Mouse (Mus musculus) CD8-positive naive resting alpha-beta T cell, adult 57 days (primary cell): ENCODE data around the gene Vmn1r201. TPM values are rescaled to one million over a fixed set of nuclear protein-coding genes. Genes with fewer than 3 reads are reported as not detected.

ENCODE experiments used
- total RNA-seq: library from RNA; stranded (reverse); gene quantifications from one replicate; pipeline ENCODE4 v1.2.4, GENCODE M21; 2023

Vmn1r201 gene
- not detected for total RNA-seq

GRCm38 (mm10) chr13:22471623-22472022 is at the start of gene Vmn1r201:
Gene Vmn1r201, plus strand, starts transcription at chr13:22471923.

GRCm38 (mm10) chr13:22505281-22505680 is 33.6 kb downstream of the Vmn1r201 start, which contains the start of gene Vmn1r202:
Gene Vmn1r202, minus strand, starts transcription at chr13:22505381.

GRCm38 (mm10) chr13:22517814-22518213 is 46.1 kb downstream of the Vmn1r201 start, which contains the start of gene Vmn1r203:
Gene Vmn1r203, plus strand, starts transcription at chr13:22518114.

Other genes with a start within 250 kb of the Vmn1r201 start
- not detected for gene Vmn1r193, start 248.8 kb upstream of the Vmn1r201 start, total RNA-seq
- gene Vmn1r194, start 227.7 kb upstream of the Vmn1r201 start, total RNA-seq = not detected
- gene Vmn1r195, start 201.4 kb upstream of the Vmn1r201 start, total RNA-seq = not detected
- not detected for gene Vmn1r196, start 182.0 kb upstream of the Vmn1r201 start, total RNA-seq
- gene Vmn1r197, start 147.3 kb upstream of the Vmn1r201 start, total RNA-seq = not detected
- gene Vmn1r198, start 121.6 kb upstream of the Vmn1r201 start, total RNA-seq = not detected
- not detected for gene Vmn1r199, start 92.1 kb upstream of the Vmn1r201 start, total RNA-seq
- gene Vmn1r200, start 81.5 kb upstream of the Vmn1r201 start, total RNA-seq = not detected
- gene Vmn1r202, start 33.5 kb downstream of the Vmn1r201 start, total RNA-seq = not detected
- gene Vmn1r203, start 46.2 kb downstream of the Vmn1r201 start, total RNA-seq = not detected
- not detected for gene Vmn1r204, start 81.3 kb downstream of the Vmn1r201 start, total RNA-seq
- not detected for gene Vmn1r205, start 121.1 kb downstream of the Vmn1r201 start, total RNA-seq
- gene Vmn1r206, start 152.3 kb downstream of the Vmn1r201 start, total RNA-seq = not detected